Mouse (Mus musculus) hindbrain, embryonic 11.5 days (tissue): Measurements from ENCODE around the gene D5Ertd579e. TPM values are rescaled to one million over a fixed set of nuclear protein-coding genes. Genes with fewer than 3 reads are reported as not detected.
A peak's percentile ranks its signal among the peaks of the same experiment; 100 is the strongest.

Source experiments
- ATAC-seq: fragments of 200-750 bp; cut with Nextera tagmentation; 2 replicates; pipeline ENCODE4 v1.8.0; 2017; ENCODE audit warnings: mild to moderate bottlenecking, moderate TSS enrichment, moderate library complexity; ENCODE audit not compliant: low FRiP score
- DNase-seq: peaks from one replicate; pipeline ENCODE4 v3.0.0-alpha.2; 2015; ENCODE audit warnings: low spot score
- H3K27ac ChIP-seq: fragments of 300-500 bp; sonication (generic); 2 replicates; pipeline ENCODE4 v1.5.1; 2014; ENCODE audit warnings: mild to moderate bottlenecking, low read depth, low read length
- H3K27me3 ChIP-seq: fragments of 300-500 bp; sonication (generic); 2 replicates; pipeline ENCODE4 v1.6.1; 2014; ENCODE audit warnings: mild to moderate bottlenecking, low read length, moderate library complexity, mixed read lengths; ENCODE audit not compliant: control insufficient read depth, insufficient read depth
- H3K36me3 ChIP-seq: fragments of 300-500 bp; sonication (generic); 2 replicates; pipeline ENCODE4 v1.6.1; 2014; ENCODE audit warnings: mild to moderate bottlenecking, low read length, moderate library complexity, mixed read lengths; ENCODE audit not compliant: control insufficient read depth, insufficient read depth
- H3K4me1 ChIP-seq: fragments of 300-500 bp; sonication (generic); replicated peaks from 2 replicates; pipeline ENCODE4 v1.6.1; 2014; ENCODE audit warnings: low read length, mixed read lengths; ENCODE audit not compliant: control insufficient read depth, insufficient read depth
- H3K4me2 ChIP-seq: fragments of 300-500 bp; sonication (generic); replicated peaks from 2 replicates; pipeline ENCODE4 v1.6.1; 2014; ENCODE audit warnings: mild to moderate bottlenecking, low read depth, low read length
- H3K4me3 ChIP-seq: fragments of 300-500 bp; sonication (generic); 2 replicates; pipeline ENCODE4 v1.5.1; 2014; ENCODE audit warnings: low read depth, low read length
- H3K9ac ChIP-seq: fragments of 300-500 bp; sonication (generic); 2 replicates; pipeline ENCODE4 v1.6.1; 2014; ENCODE audit warnings: low read depth, low read length
- H3K9me3 ChIP-seq: fragments of 300-500 bp; sonication (generic); 2 replicates; pipeline ENCODE4 v1.6.1; 2016; ENCODE audit warnings: low read length; ENCODE audit not compliant: control insufficient read depth
- WGBS: fragments of 180-500 bp; shearing (Covaris S2); extraction: QIAGEN DNeasy Blood & Tissue Kit; methylation state at CpG from one replicate; pipeline ENCODE4 v1.1.7; 2014; 5-methylcytosine and 5-hydroxymethylcytosine counted together
- polyA plus RNA-seq: library from polyadenylated mRNA; unstranded; fragments of >200 nt; fragmentation: Nextera tagmentation; extraction: Ambion mirVana; gene quantifications from 2 replicates; pipeline ENCODE4 v1.2.1, GENCODE M21; 2014

D5Ertd579e gene
- polyA plus RNA-seq, 1 experiment from 2014 or later = 34.4 TPM

DNA sequence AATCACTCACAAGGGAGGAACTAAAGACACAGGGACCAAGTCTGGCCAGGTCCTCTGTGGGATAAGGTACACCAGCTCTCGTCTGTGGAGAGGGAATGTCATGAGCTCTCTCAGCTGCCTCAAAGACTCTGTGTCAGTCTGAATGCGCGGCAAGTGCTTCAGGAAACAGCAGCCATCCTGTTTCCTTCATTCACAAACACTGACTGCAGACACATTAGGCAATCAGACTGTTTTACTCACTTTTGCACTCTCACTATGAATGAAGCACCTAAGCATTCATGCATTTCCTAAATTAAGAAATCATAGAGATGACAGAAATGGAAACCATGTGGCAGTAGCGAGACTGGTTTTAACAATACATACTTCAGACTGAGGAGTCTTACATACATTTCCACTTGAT, 77.5 kb downstream of the D5Ertd579e start:
- Histone ChIP-seq H3K4me2 (no peak overlapping the region), H3K9me3 (no peaks in the 10 kb centered on the region), H3K9ac (no peak overlapping the region), H3K4me1 (no peaks in the 10 kb centered on the region), H3K4me3 (no peak overlapping the region), H3K27me3 (no peaks in the 10 kb centered on the region), H3K27ac (no peak overlapping the region), H3K36me3 (peaks cover 12% of the 10 kb centered on the region)
- 83% methylated on average over 4 of the region's 4 CpGs for WGBS
- no peak for ATAC-seq
- no peak for DNase-seq

DNA sequence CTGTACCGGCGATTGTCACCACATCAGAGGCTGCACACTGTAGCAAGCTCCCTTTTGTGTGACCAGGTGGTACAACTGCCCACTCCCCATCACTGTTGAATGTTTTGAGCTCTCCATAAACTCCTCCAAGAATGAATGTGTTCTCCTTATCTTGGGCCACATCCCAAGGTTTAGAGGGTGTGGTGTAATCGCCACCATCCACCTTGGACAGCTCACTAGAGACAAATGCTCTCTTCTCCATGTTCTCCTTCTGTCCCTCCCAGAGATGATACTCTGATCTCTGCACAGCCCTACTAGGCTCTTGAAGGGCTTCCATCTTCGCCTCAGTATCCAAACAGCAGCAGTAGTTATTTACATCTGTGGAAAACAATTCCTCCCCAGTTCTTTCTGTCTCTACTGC, 81.7 kb downstream of the D5Ertd579e start:
- Histone ChIP-seq H3K4me3 (no peak overlapping the region), H3K4me2 (no peak overlapping the region), H3K9me3 (no peaks in the 10 kb centered on the region), H3K27me3 (no peaks in the 10 kb centered on the region), H3K36me3 (peaks cover 12% of the 10 kb centered on the region), H3K9ac (no peak overlapping the region), H3K27ac (no peak overlapping the region), H3K4me1 (no peaks in the 10 kb centered on the region)
- WGBS = 84% methylated on average over 4 of the region's 4 CpGs
- DNase-seq (no peak), ATAC-seq (no peak)

DNA sequence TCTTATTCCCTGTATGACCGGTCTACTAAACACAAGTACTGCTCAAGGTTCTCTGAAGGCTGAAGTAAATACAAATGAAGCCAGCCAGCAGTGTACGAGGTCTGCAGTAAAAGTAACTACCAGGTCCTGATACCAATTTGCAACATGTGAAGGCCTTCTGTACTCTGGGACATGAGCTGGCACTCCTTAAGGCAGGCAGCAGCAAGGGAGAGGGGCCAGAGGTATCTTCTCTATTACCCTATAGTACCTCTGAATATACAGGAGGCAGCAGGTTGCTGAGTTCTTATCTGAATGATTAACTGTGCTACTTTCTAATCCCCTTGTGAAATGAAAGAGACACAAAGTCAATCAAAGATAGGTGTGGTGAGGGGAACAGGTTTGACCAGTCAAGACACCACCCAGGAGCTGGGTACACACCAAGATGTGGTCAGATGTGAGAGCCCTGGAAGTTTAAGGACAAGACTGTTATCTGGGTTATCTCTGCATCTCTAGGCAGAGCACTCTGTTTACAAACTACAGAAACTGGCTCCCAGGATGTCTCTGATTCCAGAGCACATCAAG, 86.8 kb downstream of the D5Ertd579e start:
- H3K27me3 ChIP-seq = no peaks in the 10 kb centered on the region
- ATAC-seq (no peak), DNase-seq (no peak)
- no peak overlapping the region for H3K4me3 ChIP-seq
- no peak overlapping the region for H3K4me2 ChIP-seq
- no peak overlapping the region for H3K9ac ChIP-seq
- no peaks in the 10 kb centered on the region for H3K9me3 ChIP-seq
- WGBS = 97% methylated on average over 2 of the region's 2 CpGs
- no peaks in the 10 kb centered on the region for H3K4me1 ChIP-seq
- no peaks in the 10 kb centered on the region; the same call in 1 of the 2 replicates for H3K36me3 ChIP-seq
- H3K27ac ChIP-seq = no peak overlapping the region

DNA sequence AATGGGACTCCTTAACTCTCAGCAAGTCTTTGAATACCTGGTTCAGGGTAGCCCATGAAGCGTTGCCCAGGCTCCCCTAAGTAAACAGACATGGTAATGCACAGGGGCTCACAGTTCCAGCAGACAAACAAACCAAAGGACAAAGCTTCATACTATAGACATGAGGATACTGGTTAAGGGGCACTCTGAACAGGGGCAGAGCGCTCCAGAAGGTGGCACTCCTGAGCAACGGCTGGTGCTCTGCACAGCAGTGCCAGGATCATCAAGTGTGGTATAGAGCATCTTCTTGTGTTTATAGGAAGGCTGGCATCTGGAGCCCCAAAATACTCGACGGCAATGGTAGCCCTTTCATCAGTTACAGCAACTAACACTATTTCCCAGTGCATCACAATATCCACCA, 92.8 kb downstream of the D5Ertd579e start:
- Histone ChIP-seq H3K4me2 (no peak overlapping the region), H3K4me1 (no peaks in the 10 kb centered on the region), H3K4me3 (no peak overlapping the region), H3K9ac (no peak overlapping the region), H3K9me3 (no peaks in the 10 kb centered on the region), H3K27ac (no peak overlapping the region), H3K36me3 (no peaks in the 10 kb centered on the region), H3K27me3 (no peaks in the 10 kb centered on the region)
- peak; percentile 19 for DNase-seq
- ATAC-seq = no peak
- 84% methylated on average over 5 of the region's 5 CpGs for WGBS

GRCm38 (mm10) chr5:36602028-36602427, 93.8 kb downstream of the D5Ertd579e start:
- 90% methylated on average over 9 of the region's 9 CpGs for WGBS
- H3K4me3 ChIP-seq = no peak overlapping the region
- H3K36me3 ChIP-seq = no peaks in the 10 kb centered on the region
- H3K27ac ChIP-seq = no peak overlapping the region
- ATAC-seq = no peak
- H3K27me3 ChIP-seq = no peaks in the 10 kb centered on the region
- no peak for DNase-seq
- H3K4me2 ChIP-seq = no peak overlapping the region
- no peak overlapping the region for H3K9ac ChIP-seq
- no peaks in the 10 kb centered on the region for H3K4me1 ChIP-seq
- no peaks in the 10 kb centered on the region for H3K9me3 ChIP-seq

GRCm38 (mm10) chr5:36601492-36601891, 94.3 kb downstream of the D5Ertd579e start:
- no peak for DNase-seq
- H3K4me2 ChIP-seq = no peak overlapping the region
- H3K27ac ChIP-seq = no peak overlapping the region
- ATAC-seq = no peak
- no peaks in the 10 kb centered on the region for H3K4me1 ChIP-seq
- no peaks in the 10 kb centered on the region for H3K36me3 ChIP-seq
- no peak overlapping the region for H3K4me3 ChIP-seq
- H3K9me3 ChIP-seq = no peaks in the 10 kb centered on the region
- 94% methylated on average over 7 of the region's 7 CpGs for WGBS
- no peak overlapping the region for H3K9ac ChIP-seq
- no peaks in the 10 kb centered on the region for H3K27me3 ChIP-seq

- ATAC-seq (no peak), DNase-seq (no peak)
- Histone ChIP-seq H3K9me3 (no peaks in the 10 kb centered on the region), H3K4me1 (no peaks in the 10 kb centered on the region), H3K27me3 (no peaks in the 10 kb centered on the region), H3K36me3 (no peaks in the 10 kb centered on the region), H3K4me2 (no peak overlapping the region), H3K4me3 (no peak overlapping the region), H3K9ac (no peak overlapping the region), H3K27ac (no peak overlapping the region)
- WGBS = 96% methylated on average over 1 of the region's 1 CpGs
Observed at GRCm38 (mm10) chr5:36598883-36599282, 96.9 kb downstream of the D5Ertd579e start.

DNA sequence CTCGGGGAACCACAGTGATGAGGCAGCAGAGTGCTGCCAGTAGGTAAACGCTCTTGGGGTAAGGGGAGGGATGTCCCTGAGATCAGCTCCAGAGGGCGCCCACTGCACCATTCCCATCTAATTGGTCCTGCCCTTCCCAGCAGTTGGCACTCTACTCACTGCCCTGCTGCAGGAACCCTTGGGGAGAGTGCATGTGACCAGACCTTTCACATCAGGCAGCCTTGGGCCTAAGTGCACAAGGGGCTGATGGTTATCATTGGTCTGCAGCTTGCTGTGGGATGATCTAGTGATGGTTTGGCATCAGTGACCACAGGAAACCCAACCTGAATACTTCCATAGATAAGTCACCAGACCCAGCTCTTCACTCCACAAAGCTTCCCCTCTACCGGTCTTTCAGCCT, 98.2 kb downstream of the D5Ertd579e start:
- Histone ChIP-seq H3K4me2 (no peak overlapping the region), H3K9ac (no peak overlapping the region), H3K27me3 (no peaks in the 10 kb centered on the region), H3K4me3 (no peak overlapping the region), H3K36me3 (no peaks in the 10 kb centered on the region), H3K9me3 (no peaks in the 10 kb centered on the region), H3K27ac (no peak overlapping the region), H3K4me1 (no peaks in the 10 kb centered on the region)
- ATAC-seq = no peak
- DNase-seq = peak; percentile 20
- WGBS = 39% methylated on average over 4 of the region's 4 CpGs

- DNase-seq (no peak), ATAC-seq (no peak)
- Histone ChIP-seq H3K27ac (no peak overlapping the region), H3K4me2 (no peak overlapping the region), H3K9me3 (no peaks in the 10 kb centered on the region), H3K27me3 (no peaks in the 10 kb centered on the region), H3K9ac (no peak overlapping the region), H3K4me1 (no peaks in the 10 kb centered on the region), H3K4me3 (no peak overlapping the region), H3K36me3 (no peaks in the 10 kb centered on the region)
- WGBS = 78% methylated on average over 5 of the region's 5 CpGs
Observed at GRCm38 (mm10) chr5:36596225-36596624, 99.6 kb downstream of the D5Ertd579e start.
